Mouse (Mus musculus): ENCODE measurements around the gene Eftud2.

Eftud2 gene

DNA sequence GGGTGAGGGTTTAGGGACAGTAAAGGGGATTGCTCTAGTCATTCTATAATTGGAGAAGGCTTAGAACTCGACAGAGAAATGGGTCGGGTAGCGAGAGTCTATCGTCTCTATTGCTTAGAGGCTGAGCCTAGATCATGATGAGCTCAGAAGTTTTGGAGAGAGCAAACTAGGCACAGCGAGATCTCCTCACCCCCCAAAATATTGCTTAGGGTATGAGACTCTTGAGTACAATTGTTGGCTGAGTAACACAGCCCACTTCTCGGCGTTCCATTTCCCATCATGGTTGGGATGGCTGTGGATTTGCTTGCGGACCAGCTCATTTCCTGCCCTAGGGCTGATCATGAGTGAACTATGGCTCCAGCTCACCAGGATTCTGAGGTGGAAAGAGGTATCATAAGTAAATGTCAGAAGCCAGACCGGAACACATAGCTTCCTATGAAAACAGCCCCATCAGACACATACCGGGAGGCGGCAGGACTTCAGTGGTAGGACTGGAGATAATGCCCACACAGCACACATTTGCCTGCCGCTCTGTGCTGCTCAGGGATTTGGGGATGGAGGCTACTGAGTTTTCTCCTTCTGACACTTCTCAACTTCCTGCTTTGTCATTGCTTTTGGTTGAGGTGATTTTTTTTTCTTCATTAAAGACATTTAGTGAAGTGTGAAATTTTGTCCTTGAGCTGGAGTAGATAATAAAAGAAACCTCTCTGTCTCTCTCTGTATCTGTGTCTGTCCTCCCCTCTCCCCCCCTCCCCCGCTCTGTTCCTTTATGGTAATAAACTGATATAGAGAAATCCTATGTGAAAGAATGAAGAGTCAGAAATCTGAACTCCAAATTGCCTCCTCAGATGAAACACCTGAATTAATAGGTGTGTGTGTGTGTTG is 771 bp upstream of the Eftud2 start:
- in situ Hi-C loops (cut with MboI; ENCODE audit: low sequenced_read_pairs) = no loop called here

DNA sequence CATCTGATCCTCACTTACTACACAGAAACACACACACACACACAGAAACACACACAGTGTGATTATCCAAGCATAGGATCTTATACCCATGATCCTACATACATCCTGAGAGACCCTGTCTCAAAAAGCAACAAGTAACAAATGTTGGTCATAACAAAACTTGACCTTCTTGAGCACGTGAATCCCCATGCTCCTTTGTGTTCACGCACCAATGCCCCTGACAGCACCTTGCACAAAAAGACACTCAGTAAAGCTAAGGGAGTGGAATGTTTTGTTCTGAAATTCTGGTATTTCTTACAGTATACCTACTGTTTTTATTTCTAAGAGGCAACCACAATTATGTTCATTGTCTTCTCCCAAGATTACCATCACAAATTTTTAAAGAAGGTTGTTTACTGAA is 1.2 kb downstream of the Eftud2 start:
- in situ Hi-C loops (cut with MboI; ENCODE audit: low sequenced_read_pairs) = no loop called here

DNA sequence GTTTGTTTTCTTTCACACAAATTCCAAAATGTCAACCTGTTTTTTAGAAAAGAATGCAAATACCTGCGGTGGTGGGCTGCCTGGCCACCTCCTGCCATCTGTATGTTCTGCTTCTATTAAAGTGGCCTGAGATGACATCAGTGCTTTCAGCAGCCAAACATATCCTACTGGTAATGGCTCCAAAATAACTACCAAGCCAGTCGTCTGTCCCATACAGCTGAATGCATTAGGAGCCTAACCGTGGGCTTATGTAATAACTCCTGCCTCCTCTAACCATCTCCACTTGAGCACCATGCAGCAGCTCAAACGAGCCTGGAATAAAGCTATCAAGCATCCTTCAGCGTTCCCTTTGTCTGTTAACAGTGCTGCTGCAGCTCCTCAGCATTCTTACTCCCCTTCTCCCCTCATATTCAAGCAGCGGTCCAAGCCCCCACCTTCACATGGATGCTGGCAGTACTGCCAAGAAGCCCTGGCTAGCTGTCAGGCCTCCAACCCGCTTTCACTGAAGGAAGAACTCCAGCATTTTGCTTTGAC is 5.9 kb downstream of the Eftud2 start:
- in situ Hi-C loops (cut with MboI; ENCODE audit: low sequenced_read_pairs) = no loop called here

DNA sequence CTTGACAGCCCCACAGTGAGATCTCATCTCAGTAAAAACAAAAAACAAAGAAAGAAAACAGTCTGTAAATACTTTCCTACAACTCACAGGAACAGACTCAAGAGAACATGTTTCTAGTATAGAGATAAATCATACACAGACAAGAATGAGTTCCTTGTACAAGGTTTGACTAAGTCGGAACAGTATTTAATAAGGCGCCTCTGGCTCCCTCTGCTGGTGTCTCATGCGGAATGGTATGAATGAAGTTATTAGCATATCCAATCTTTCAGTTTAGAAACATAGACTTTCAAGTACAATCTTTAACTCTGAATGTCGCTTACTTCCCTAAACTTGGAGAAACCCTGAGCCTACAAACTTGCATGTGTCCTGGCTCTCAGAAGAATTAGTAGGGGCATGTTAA is 16.5 kb downstream of the Eftud2 start:
- in situ Hi-C loops (cut with MboI; ENCODE audit: low sequenced_read_pairs) = no loop called here

DNA sequence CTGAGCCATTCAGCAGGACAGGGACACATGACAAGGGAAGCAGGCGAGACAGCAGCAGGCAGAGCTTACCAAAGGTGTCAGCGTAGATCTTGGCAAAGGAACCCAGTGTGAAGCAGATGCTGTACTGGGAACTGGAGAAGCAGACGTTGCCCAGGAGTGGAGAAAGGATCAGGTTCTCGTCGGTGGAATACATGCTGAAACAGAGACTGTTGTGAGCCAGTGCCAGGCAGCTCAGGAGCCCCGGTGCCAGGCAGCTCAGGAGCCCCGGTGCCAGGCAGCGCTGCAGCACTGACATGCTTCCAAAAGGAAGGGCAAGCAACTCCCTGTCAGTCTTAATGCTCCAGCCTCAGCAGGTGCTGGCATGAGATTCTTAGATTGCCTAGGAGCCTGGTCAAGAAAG is 20.9 kb downstream of the Eftud2 start:
- in situ Hi-C loops (cut with MboI; ENCODE audit: low sequenced_read_pairs) = no loop called here

DNA sequence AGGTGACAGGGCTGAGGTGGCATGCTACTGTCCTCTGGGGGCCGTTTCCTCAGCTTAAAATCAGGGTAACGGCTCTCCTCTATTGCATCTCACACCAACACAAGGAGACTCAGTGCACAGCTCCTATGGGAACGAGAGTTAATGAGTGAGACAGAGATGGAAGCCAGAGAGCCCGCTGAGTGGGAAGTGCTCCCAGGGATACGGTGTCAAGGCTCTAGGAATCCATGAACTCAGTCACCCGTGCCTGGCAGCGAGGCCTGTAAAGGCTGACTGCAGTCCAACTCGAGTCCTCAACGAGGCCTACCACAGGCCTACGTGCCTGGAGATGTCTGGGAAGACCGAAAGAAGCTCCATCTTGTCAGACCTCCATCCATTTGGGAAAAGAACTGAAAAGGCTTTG is 21.8 kb downstream of the Eftud2 start:
- in situ Hi-C loops (cut with MboI; ENCODE audit: low sequenced_read_pairs) = no loop called here

DNA sequence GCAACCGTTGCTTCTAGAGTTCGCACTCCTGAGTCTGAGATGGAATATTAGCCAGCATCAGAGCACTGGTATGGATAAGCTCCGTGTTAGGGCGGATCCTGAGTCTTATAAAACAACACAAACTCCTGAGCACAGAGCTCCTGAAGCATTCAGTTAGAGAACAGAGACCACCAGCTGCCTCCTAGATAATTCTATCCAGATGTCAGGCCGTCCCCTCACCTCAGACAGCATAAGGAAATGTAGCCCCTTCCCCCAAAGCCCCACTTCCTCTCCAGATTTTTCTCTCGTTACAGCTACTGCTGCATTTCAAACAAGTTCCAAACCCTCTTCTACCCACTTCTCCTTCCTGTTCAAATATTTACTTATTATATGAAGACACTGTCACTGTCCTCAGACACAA is 24.8 kb downstream of the Eftud2 start:
- in situ Hi-C loops (cut with MboI; ENCODE audit: low sequenced_read_pairs) = no loop called here

DNA sequence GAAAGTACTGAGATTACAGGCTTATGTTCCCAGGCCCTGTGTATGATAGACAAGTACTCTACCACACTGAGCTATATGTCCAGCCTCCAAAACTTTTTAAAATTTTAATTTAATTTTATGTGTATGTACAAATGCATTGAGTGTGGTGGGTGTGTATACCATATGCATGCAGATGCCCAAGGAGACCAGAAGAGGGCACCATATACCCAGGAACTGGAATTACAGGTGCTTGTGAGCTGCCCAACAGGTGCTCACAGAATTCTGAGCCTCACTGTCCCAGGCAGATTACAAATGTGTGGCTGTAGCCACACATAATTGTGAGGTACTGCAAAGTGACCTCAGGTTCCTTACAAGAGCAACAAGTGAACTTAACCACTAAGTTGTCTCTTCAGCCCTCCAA is 27.0 kb downstream of the Eftud2 start:
- in situ Hi-C loops (cut with MboI; ENCODE audit: low sequenced_read_pairs) = no loop called here

DNA sequence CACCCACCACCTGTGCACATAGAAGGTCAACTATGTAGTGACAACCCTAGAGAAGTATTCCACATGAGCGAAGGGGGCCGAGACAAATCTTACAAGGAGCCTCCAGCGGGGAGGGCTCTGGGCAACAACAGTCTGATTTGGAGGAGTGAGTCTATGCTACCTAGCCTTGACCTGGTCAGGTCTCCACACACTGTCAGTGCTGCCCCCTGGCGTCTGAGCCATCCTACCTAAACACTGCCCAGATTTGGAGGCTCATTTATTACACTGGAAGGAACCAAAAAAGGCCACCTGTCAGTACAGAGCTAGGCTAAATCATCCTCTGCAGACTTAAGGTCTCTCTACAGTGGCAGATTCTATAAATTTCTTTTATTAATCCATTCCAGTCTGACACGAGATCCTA is 28.9 kb downstream of the Eftud2 start:
- in situ Hi-C loops (cut with MboI; ENCODE audit: low sequenced_read_pairs) = no loop called here

DNA sequence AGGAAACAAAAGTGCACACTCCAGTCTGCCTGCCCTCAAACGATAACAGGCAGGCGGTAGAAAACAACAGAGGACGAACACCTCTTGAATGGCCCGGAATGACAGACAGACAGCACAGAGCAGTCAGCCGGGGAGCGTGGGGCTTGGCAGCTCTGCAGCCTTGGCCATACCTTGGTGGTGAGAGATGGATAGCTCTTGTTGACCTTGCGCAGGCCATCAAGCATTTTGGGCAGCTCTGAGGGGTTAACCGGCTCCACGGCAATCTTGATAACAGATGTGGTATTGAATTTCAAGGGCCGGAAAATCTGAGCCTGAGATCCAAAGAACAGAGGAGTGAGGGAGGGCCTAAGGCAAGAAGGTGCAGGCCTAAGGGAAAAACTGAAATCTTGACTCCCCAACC is 34.9 kb downstream of the Eftud2 start:
- in situ Hi-C loops (cut with MboI; ENCODE audit: low sequenced_read_pairs) = no loop called here

DNA sequence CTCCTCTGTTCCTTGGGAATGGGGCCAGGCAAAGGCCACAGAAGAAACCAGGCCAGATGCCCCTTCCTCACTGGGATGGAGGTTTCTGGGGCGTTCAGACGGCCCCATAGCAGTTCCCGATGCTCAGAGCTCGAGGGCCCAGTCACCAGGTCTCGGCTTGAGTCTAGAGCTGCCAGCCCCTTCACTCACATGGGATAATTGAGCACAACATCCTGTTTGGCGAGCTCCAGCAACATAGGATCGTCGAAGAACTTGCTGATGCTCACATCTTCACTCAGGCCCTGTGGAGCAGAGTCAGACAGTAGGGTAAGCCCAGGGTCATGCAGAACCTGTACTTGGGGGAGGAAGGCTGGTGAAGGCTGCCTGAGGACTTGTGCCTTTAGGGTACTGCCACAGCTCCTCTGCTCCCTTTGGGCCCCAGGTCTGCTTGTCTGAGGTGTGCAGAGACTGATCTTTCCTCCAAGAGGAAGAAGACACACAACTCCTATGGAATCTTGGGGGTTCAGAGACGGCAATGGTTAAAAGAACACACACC is 42.1 kb downstream of the Eftud2 start:
- in situ Hi-C loops (cut with MboI; ENCODE audit: low sequenced_read_pairs) = no loop called here

DNA sequence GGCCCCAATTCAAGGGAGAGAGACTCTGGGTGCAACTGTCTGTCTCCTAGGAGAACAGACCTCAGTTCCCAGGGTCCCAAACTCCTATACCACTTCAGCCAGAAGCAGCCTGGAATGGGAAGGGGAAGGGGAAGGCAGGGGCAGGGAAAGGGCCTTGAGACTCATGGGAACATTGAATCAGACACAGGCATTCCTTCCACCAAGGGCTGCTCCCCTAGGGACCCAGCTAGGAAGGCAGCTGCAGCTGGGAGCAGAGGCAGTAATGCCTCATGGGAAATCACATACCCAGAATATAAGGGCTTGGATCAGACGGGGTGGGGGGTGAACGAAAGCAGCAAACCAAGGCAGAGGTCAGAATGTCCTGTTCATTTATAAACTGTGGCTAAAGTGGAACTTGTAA is 42.7 kb downstream of the Eftud2 start:
- in situ Hi-C loops (cut with MboI; ENCODE audit: low sequenced_read_pairs) = no loop called here

DNA sequence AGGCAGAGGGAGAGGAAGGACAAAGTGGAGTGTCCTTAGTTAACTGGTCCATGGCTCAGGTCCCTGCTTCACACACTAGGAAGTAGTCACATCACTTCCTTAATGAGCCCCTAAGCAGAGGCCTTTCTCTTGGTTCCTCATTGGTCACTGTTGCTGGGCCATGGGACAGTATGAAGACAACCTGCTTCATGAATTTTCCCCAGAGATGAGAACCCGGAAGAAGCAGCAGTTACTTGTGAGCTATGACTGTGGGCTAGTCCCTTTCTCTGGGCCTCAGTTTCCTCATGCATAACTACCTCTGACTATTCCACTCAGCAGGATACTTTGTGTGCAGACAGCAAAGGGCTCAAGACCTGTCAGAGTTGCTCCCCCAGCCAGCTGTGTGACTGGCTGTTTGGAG is 43.4 kb downstream of the Eftud2 start:
- in situ Hi-C loops (cut with MboI; ENCODE audit: low sequenced_read_pairs) = no loop called here

DNA sequence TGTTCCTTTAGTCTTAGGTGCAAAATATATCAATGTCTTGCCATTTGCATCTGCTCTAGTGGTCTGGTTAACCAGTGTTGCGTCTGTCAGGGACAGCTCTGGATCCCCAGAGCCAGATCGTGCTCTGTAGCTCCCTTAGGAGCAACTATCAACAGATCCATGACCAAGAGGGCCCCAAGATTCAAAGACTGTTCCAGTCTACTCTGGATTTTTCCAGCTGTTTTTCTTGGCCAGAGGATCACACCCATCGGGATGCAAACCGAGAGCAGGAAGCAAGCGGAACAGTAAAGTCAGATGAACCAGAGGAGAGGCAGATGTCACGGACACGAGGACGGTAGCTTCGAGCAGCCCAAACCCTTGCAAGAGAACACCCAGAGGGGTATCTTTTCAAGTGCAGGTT is 44.6 kb downstream of the Eftud2 start:
- in situ Hi-C loops (cut with MboI; ENCODE audit: low sequenced_read_pairs) = no loop called here

DNA sequence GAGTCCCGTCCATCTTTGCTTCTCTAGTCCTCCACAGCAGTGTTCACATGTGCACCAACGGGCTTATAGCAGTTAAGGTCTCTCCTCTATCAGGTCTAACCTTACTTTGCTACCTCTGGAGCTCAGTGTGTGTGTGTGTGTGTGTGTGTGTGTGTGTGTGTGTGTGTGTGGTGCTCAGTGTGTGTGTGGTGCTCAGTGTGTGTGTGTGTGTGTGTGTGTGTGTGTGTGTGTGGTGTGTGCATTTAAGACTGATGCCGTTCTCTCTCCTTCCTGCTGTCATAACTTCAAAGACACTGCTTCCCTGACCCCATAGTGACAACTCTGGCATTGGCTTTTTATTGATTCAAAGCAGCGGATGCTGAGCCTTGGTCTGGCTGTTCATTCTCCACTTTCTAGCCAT is 45.2 kb downstream of the Eftud2 start, which contains the start of gene Higd1b:
Gene Higd1b, plus strand, starts transcription at position 301 of the 400 bp plus-strand sequence.
- in situ Hi-C loops (cut with MboI; ENCODE audit: low sequenced_read_pairs) = no loop called here

DNA sequence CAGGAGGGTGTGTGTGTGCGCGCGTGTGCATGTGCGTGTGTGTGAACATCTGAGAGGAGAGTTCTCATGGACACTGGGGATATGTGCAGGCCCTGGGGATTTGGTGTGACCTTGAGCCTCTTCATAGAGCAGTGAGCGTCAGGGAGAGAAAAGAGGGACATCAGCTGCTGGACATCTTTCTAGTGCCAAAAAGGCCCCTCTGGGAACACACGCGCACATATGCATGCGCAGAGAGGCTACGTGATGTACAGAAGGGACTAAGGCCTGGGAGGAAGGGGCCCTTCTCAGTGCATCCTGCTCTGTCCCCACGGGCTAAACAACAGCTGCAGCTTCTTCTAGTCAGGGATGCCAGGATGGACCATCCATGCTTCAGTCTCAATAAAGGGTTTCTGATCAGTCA is 46.6 kb downstream of the Eftud2 start:
- in situ Hi-C loops (cut with MboI; ENCODE audit: low sequenced_read_pairs) = no loop called here

DNA sequence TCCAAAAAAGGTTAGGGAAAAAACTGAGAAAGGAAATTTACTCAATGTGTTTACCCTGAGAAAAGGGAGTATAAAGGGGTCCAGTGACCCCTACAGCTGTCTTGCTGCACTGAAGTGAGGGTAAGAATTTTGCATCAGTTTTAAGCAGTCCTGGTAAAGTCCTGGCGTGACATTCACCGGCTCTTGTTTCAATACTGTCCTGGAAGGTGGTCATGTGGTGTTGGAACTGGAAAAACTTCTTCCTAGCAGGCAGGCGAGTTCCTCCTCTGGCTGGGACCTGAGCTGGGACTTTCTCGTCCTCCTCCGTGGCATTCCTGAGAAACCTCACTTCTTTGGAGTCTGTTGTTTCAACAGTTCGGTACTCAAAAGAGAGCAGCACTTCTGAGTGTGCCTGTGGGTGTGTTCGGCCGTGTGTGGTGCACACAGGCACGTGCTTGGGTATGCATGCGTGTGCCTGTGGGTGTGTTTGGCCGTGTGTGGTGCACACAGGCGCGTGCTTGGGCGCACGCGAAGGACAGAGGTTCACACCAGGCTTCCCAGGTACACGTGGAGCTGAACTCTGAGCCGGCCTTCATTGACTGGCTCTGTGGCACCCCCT is 48.0 kb downstream of the Eftud2 start:
- in situ Hi-C loops (cut with MboI; ENCODE audit: low sequenced_read_pairs) = no loop called here

DNA sequence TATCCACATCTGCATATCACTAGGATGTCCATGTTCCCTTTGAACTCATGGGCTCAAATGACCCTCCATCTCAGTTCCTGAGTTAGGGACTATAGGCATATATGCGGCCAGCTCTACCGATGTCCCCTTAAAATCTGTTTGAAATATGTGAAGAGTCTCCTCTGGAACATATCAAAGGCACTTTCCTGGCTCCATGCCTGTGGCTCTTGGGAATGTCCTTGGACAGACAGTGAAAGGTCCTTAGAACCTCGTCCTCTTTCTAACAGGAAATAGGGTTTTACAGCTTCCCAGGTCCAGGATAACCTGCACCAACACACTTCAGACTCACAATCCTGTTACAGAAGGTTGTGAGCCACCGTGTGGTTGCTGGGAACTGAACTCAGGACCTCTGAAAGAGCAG is 50.5 kb downstream of the Eftud2 start:
- in situ Hi-C loops (cut with MboI; ENCODE audit: low sequenced_read_pairs) = no loop called here

DNA sequence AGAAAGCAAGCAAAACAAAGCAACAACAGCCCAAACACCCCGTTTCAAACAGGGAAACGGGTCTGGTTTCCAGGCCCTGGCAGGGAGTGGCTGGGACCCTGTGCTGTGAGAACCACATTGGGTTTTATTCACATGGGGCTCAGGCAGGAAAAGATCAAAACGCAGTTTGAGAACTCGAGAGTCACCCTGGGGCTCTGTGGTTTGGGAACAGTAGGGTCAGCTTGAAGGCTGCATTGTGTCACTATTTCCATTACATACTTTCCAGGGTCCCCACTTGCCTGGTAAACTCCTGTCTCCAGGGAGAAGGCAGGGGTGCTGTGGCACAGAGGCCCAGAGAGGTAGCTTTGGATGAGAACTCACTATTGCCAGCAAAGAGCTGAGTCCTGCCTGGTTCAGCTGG is 53.7 kb downstream of the Eftud2 start:
- in situ Hi-C loops (cut with MboI; ENCODE audit: low sequenced_read_pairs) = no loop called here

DNA sequence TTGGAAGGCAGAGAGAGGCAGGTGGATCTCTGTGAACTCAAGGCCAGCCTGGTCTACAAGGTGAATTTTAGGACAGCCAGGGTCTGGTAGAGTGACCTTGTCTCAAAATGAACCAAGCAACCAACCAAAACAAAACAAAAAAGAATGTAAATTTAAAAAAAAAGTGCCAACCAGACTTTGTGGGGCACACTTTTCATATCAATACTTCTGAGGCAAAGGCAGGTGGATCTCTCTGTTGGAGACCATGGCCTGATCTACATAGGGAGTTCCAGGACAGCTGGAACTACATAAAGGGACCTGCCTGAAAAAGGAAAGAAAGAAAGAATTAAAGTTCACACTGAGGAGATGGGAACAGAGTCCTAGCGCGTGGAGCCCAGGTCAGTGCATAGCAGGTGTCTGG is 54.3 kb downstream of the Eftud2 start:
- in situ Hi-C loops (cut with MboI; ENCODE audit: low sequenced_read_pairs) = no loop called here

DNA sequence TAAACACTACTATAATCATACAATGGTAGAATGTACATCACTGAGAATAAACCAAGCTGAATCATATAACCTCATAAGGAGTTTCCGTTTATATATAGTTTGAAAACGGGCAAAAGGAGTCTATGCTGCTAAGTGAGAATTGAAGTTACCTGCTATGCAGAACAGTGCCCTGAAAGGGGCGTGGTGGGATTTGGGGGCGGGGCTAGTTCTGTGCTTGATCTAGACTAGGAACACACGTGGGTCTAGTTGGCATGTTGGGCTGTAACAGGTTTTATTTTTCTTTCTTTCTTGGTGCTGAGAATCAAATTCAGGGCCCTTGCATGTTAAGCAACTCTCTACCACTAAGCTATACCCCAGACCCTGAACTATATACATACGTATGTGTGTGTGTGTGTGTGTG is 59.6 kb downstream of the Eftud2 start:
- in situ Hi-C loops (cut with MboI; ENCODE audit: low sequenced_read_pairs) = no loop called here

DNA sequence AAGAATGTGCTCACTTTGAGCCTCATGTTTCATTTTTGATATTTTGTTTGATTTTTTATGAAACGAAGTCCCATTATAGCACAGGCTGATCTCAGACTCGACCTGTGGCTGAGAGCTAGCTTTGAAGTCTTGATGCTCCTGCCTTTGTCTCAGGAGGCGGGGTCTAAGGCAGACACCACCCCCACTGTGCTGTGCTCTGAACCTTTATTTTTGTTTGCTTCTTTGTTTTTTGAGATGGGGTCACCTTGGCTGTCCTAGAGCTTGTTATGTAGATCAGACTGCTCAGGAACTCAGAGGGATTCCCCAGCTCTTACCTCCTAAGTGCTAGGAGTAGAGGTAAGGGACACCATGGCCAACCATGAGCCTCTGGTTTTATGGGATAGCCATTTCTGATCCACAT is 60.4 kb downstream of the Eftud2 start:
- in situ Hi-C loops (cut with MboI; ENCODE audit: low sequenced_read_pairs) = no loop called here

Data from CH12F3 (cell line).